Mouse (Mus musculus) olfactory bulb, adult 2 months (tissue): ENCODE data around the gene Ears2.

Experiments
- CTCF ChIP-seq: fragments of 200-500 bp; IDR thresholded peaks from 2 replicates; pipeline ENCODE4 v1.5.1; 2012; ENCODE audit warnings: low read depth, mild to moderate bottlenecking, low read length, moderate library complexity; ENCODE audit not compliant: insufficient read depth
- POLR2A ChIP-seq: fragments of 200-500 bp; IDR thresholded peaks from 2 replicates; pipeline ENCODE4 v1.6.1; 2012; ENCODE audit warnings: mild to moderate bottlenecking, low read depth, low read length, moderate library complexity; ENCODE audit not compliant: insufficient read depth

GRCm38 (mm10) chr7:122081071-122081470 lies 14.0 kb upstream of the Ears2 start:
- TF ChIP-seq CTCF (no peak), POLR2A (no peak)
